Mouse (Mus musculus): ENCODE results near the gene Tmem213. TPM values are rescaled to one million over a fixed set of nuclear protein-coding genes. Genes with fewer than 3 reads are reported as not detected.

The Tmem213 gene
- total and polyA plus RNA-seq, 2 experiments: not detected

DNA sequence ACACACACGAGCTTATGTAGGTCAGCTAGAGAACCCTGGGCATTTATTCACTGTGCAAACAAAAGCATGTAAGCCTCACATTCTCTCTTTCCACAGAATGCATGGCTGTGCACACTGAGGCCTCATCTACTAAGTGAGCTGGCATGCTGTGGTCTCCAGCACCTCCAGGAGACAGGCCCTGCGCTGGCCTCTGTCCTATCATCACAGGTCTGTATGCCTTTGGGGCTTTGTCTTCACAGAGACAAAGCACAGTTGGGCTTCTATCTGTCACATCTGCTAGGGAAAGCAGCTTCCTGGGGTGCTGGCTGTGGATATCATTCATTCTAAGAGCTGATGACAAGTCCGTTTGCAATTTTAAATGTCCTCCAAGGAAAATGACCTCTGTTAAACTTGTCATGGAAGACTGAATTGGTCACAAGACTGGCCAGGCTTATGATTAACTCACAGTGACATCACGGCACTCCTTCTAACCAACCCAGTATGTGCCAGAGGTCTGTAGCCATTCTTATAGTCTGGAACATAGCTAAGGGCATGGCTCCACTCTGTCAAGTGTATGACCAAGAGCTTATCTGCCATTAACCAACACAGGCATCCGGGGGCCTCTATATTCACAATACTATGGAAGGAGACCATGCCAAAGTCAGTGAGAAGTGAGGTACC lies 36.8 kb upstream of the Tmem213 start:
- no peaks in the 10 kb centered on the region for H3K79me2 ChIP-seq (ENCODE audit: control insufficient read depth, insufficient read depth, low read length)
- 58% methylated on average over 5 of the region's 5 CpGs for WGBS
- TF ChIP-seq CTCF (IDR thresholded peaks at IDR 0.05; ENCODE audit: low read depth, low read length) (no peak), POLR2A (IDR thresholded peaks at IDR 0.05; ENCODE audit: extremely low read depth, insufficient read depth, low read length) (no peak)
- no peaks in the 10 kb centered on the region for H3K27me3 ChIP-seq (ENCODE audit: control insufficient read depth, insufficient read depth, low read length)
- DNase-seq (ENCODE audit: extremely low read depth, low read depth, low spot score): peak; percentile 30
- no peak overlapping the region for H3K9ac ChIP-seq (ENCODE audit: low read depth, low read length)
- no peak overlapping the region for H3K27ac ChIP-seq (replicated peaks; ENCODE audit: insufficient read depth, low read depth, low read length)
- peaks cover 2% of the 10 kb centered on the region; the same call in 1 of the 2 replicates for H3K4me1 ChIP-seq (ENCODE audit: control insufficient read depth, insufficient read depth, low read length)
- no peak overlapping the region for H3K4me3 ChIP-seq (ENCODE audit: insufficient read depth, low read depth, low read length)
- H3K36me3 ChIP-seq (ENCODE audit: control insufficient read depth, insufficient read depth, low read length): no peaks in the 10 kb centered on the region

DNA sequence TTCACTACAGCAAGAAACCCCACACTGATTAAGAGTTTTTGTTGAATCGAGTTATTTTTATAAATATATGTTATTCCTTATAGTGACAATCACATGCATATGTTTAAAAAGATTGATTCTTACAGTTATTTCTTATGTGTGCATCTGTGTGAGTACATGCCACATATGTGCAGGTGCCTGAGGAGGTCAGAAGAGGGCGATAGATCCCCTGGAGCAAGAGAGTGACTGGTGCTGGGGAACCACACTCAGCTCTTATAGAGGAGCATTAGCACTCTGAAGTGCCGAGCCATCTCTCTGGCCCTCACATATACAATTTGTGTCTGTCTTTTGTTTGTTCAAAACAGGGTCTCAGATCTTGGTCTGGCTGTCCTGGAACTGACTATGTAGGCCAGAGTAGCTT lies 35.5 kb upstream of the Tmem213 start:
- 94% methylated on average over 3 of the region's 3 CpGs for WGBS

DNA sequence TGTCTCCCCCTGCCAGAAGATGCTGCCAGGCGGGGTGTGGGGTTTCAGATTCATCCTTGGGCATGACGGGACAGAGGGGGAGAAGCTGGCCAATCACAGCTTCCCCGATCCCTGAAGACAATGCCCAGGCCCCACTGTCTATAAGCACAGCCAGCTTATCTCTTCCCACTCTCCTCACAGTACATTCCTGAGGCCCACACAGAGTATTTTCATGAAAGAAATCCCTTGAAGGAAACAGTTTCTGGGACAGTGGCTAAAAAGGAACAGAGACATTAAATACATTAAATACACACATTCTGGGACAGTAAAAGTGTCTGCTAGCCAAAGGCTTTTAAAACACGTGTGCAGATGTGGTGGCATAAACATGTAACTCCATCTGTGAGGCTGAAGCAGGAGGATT lies 28.7 kb upstream of the Tmem213 start:
- Histone ChIP-seq H3K27ac (replicated peaks; ENCODE audit: insufficient read depth, low read depth, low read length) (no peak overlapping the region), H3K79me2 (ENCODE audit: control insufficient read depth, insufficient read depth, low read length) (no peaks in the 10 kb centered on the region), H3K36me3 (ENCODE audit: control insufficient read depth, insufficient read depth, low read length) (no peaks in the 10 kb centered on the region), H3K27me3 (ENCODE audit: control insufficient read depth, insufficient read depth, low read length) (no peaks in the 10 kb centered on the region), H3K4me3 (ENCODE audit: insufficient read depth, low read depth, low read length) (no peak overlapping the region), H3K4me1 (ENCODE audit: control insufficient read depth, insufficient read depth, low read length) (no peaks in the 10 kb centered on the region), H3K9ac (ENCODE audit: low read depth, low read length) (no peak overlapping the region)
- 81% methylated on average over 4 of the region's 4 CpGs for WGBS
- no peak for DNase-seq (ENCODE audit: extremely low read depth, low read depth, low spot score)
- TF ChIP-seq CTCF (IDR thresholded peaks at IDR 0.05; ENCODE audit: low read depth, low read length) (no peak), POLR2A (IDR thresholded peaks at IDR 0.05; ENCODE audit: extremely low read depth, insufficient read depth, low read length) (no peak)

More for the DNA sequence above, 35.5 kb upstream of the Tmem213 start:
- TF ChIP-seq CTCF (IDR thresholded peaks at IDR 0.05; ENCODE audit: low read depth, low read length) (no peak), POLR2A (IDR thresholded peaks at IDR 0.05; ENCODE audit: extremely low read depth, insufficient read depth, low read length) (no peak)
- H3K27ac ChIP-seq (replicated peaks; ENCODE audit: insufficient read depth, low read depth, low read length): no peak overlapping the region
- no peaks in the 10 kb centered on the region for H3K79me2 ChIP-seq (ENCODE audit: control insufficient read depth, insufficient read depth, low read length)
- no peaks in the 10 kb centered on the region for H3K27me3 ChIP-seq (ENCODE audit: control insufficient read depth, insufficient read depth, low read length)
- H3K36me3 ChIP-seq (ENCODE audit: control insufficient read depth, insufficient read depth, low read length): no peaks in the 10 kb centered on the region
- H3K9ac ChIP-seq (ENCODE audit: low read depth, low read length): no peak overlapping the region
- H3K4me1 ChIP-seq (ENCODE audit: control insufficient read depth, insufficient read depth, low read length): peaks cover 2% of the 10 kb centered on the region; the same call in 1 of the 2 replicates
- H3K4me3 ChIP-seq (ENCODE audit: insufficient read depth, low read depth, low read length): no peak overlapping the region
- no peak for DNase-seq (ENCODE audit: extremely low read depth, low read depth, low spot score)

DNA sequence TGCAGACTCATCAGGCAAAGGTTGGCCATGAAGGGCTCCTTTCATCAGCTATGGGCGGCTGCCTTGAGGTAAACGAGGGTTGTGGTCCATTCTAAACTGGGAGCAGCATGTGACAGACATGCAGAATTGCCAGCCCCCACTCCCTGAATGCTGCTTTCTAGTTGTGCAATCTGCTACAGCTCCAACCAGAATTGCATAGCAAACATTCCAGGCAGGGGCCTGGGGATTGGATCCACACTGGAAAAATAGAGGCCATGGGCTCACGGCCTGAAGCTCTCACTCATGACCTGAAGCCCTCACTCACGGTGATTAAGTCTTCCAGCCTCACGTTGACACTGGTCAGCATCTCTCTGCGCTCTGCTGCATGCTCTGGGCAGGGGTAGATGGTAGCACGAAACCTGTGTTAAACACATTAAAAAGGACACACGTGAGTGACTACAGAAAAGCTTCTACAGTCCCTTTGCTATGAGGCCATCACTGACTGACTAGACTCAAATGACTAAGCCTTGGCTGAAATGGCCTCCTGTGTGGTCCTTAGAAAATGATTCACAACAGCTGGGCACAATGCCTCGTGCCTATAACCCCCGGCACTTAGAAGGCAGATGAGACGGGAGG lies 27.2 kb upstream of the Tmem213 start:
- 61% methylated on average over 11 of the region's 11 CpGs for WGBS
- Histone ChIP-seq H3K4me3 (ENCODE audit: insufficient read depth, low read depth, low read length) (no peak overlapping the region), H3K4me1 (ENCODE audit: control insufficient read depth, insufficient read depth, low read length) (no peaks in the 10 kb centered on the region), H3K9ac (ENCODE audit: low read depth, low read length) (no peak overlapping the region), H3K27ac (replicated peaks; ENCODE audit: insufficient read depth, low read depth, low read length) (no peak overlapping the region), H3K79me2 (ENCODE audit: control insufficient read depth, insufficient read depth, low read length) (no peaks in the 10 kb centered on the region), H3K27me3 (ENCODE audit: control insufficient read depth, insufficient read depth, low read length) (no peaks in the 10 kb centered on the region), H3K36me3 (ENCODE audit: control insufficient read depth, insufficient read depth, low read length) (no peaks in the 10 kb centered on the region)
- no peak for TF ChIP-seq POLR2A (IDR thresholded peaks at IDR 0.05; ENCODE audit: extremely low read depth, insufficient read depth, low read length)
- TF ChIP-seq CTCF (IDR thresholded peaks at IDR 0.05; ENCODE audit: low read depth, low read length): no peak
- no peak for DNase-seq (ENCODE audit: extremely low read depth, low read depth, low spot score)

DNA sequence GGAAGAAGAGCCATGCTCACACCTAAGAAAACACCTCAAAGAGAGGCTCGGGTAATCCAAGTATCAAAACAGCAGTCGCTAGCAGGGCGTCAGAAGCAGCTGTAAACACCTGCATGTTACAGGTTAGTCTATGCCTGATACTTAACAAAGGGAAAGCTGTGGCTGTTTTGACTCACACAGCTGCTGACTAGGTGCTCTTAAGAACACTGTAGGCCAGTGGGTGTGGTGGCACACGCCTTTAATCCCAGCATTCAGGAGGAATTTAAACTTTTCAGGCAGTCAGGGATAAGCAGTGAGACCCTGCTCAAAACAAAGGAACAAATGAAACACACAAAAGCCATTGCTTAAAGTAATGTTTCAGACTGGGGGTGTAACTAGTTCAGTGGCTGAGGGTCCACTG lies 25.9 kb upstream of the Tmem213 start:
- no peaks in the 10 kb centered on the region for H3K27me3 ChIP-seq (ENCODE audit: control insufficient read depth, insufficient read depth, low read length)
- WGBS: 77% methylated on average over 4 of the region's 4 CpGs
- TF ChIP-seq POLR2A (IDR thresholded peaks at IDR 0.05; ENCODE audit: extremely low read depth, insufficient read depth, low read length): no peak
- no peak for TF ChIP-seq CTCF (IDR thresholded peaks at IDR 0.05; ENCODE audit: low read depth, low read length)

More for the DNA sequence above, 25.9 kb upstream of the Tmem213 start:
- no peak overlapping the region for H3K9ac ChIP-seq (ENCODE audit: low read depth, low read length)
- no peaks in the 10 kb centered on the region for H3K79me2 ChIP-seq (ENCODE audit: control insufficient read depth, insufficient read depth, low read length)
- H3K4me1 ChIP-seq (ENCODE audit: control insufficient read depth, insufficient read depth, low read length): no peaks in the 10 kb centered on the region
- DNase-seq (ENCODE audit: extremely low read depth, low read depth, low spot score): no peak
- no peaks in the 10 kb centered on the region for H3K36me3 ChIP-seq (ENCODE audit: control insufficient read depth, insufficient read depth, low read length)
- H3K4me3 ChIP-seq (ENCODE audit: insufficient read depth, low read depth, low read length): no peak overlapping the region
- no peak overlapping the region for H3K27ac ChIP-seq (replicated peaks; ENCODE audit: insufficient read depth, low read depth, low read length)
